Mouse (Mus musculus): ENCODE results near the gene A4gnt.
"Not testable (repeated sequence)": the region's sequence is repeated elsewhere in the genome, so short reads cannot be mapped to it uniquely, and the experiment has no call there.

Gene A4gnt

DNA sequence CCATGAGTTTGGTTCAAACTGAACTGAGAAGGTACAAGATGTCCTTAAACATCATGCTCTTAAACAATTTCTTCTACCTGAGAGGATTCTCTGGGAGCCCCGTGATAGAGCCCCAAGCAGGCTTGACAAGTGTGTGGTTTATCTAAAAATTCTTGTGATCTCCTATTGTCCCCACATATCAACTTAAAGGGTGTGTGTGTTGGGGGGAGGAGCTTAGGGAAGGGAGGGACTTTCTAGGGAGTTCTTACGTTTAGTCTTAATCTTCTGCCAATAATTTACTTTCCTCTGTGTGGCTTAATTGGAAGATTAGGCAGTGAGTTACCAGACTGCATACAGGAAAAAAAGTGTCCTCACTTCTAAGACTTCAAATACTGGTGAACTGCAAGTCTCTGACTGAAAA lies at the start of gene A4gnt:
Gene A4gnt (plus strand): TSS at position 301 of the 400 bp plus-strand sequence.
- no peak for DNase-seq (ENCODE audit: low read depth)

DNA sequence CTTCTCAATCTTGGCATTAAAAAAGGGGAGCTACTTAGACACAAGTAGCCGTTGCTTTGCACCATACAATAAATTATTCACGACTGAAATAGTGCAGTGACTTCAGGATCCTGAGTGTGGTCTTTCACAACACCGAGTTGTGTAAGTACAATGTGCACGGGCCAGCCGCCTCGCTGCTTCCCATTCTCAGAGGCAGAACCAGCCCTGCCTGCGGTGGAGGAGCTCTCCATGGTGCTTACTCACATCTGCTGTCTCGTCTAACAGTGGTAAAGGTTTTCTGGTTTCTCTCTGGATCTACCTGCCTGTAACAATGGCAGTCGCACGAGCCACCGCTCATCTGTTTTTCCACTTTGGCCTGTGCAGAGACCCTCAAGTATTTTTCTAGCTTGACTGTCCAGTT lies 48.6 kb upstream of the A4gnt start:
- DNase-seq (ENCODE audit: low read depth) = peak; percentile 78

DNA sequence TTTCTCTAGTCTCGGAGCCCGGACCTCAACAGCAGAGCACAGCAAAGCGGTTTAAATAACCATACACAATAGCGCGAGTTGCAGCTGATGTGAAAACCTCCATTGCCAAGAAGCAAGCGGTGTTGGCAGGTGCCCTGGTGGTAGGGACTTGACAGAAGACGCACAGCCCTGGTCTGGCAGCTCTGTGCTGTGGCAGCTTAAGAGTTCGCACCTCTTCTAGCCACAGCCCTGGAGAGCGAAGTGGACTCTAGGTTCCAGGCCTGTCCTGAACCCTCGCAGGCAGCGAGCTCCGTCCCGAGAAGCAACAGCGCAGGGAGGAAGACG lies 44.3 kb upstream of the A4gnt start:
- DNase-seq (ENCODE audit: low read depth) = no peak

DNA sequence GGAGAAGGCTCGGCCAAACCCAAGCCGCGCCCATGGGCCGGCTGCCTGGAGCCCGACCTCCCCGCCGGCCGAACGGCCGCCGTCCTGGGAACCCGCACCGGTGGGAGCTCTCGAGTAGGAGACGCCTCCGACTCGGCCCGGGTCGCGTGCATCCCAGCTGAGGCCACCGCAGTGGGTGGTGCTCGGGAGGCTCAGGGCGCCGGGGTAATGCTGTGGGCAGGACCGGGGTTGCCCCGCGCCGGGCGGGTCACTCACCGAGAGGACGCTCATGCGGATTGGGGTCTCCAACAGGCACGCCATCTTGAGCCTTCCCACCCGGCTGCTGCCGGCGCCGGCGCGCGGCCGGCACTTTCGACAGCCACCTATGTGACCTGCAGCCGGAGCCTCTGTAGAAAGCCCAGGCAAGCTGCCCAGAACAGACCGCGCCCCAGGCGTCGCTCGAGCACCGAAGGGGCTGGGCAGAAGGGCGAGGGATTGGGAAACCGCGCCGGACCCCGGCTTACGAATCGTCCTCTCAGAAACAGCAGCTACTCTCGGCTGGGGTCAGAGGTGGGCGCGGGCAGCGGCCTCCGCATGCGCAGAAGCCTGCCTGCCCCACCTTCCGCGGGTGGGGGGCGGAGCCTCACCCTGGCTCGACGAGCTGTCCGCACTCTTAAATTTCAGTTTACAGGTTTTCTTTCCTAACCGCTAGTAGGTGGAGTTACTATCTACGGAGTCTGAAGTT lies 43.8 kb upstream of the A4gnt start, which contains the start of gene Armc8:
Gene Armc8 (minus strand): TSS at position 553 of the 724 bp plus-strand sequence.
- DNase-seq (ENCODE audit: low read depth) = peak; percentile 93

DNA sequence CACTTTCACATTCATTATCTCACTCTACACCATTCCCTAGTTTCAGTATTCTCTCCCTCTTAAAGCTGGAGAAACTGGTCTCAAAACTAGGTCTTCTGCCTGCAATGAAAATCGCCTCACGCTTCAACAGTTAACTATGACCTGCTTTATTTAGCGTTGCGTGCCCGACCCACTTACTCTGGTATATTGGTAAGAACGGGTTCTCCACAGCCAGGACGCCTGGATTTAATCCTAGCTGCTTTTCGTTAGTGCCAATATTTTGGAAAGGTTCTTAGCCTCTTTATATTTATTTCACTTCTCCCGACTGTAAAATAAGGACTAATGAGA lies 43.3 kb upstream of the A4gnt start:
- DNase-seq (ENCODE audit: low read depth) = no peak

DNA sequence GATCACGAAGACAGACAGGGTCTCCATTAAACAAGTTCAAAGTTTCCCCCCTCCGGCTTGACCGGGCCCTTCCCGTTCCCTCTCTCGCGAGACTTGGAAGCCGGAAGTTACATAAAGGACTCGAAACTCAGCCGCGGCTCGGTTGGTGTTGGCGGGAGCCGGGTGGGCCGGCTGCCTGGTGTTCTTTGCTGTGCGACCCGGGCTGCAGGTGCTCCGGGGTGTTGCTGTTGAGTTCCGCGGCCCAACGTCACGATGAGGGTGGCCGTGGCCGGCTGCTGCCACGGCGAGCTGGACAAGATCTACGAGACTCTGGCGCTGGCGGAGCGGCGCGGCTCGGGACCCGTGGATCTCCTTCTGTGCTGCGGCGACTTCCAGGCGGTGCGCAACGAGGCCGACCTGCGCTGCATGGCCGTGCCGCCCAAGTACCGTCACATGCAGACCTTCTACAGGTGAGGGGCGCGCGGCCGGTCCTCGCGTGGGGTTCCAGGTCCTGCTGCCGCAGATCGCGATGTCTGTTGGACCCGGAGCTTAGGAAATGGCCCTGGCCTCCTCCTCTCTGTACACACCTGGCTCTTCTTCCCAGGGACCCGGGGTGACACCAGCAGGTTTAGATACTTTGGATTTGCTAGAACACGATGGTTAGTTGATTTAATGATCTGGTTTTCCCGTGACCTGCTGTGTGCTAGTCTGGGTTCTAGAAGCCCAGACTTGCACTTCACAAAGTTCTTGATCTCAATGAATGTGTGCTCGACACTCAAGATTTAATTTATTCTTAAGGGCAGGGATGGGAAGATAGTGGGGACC lies 36.4 kb upstream of the A4gnt start, which contains the start of gene Dbr1:
Gene Dbr1 (plus strand): TSS at position 123 of the 804 bp plus-strand sequence.
- DNase-seq (ENCODE audit: low read depth) = peak; percentile 94

DNA sequence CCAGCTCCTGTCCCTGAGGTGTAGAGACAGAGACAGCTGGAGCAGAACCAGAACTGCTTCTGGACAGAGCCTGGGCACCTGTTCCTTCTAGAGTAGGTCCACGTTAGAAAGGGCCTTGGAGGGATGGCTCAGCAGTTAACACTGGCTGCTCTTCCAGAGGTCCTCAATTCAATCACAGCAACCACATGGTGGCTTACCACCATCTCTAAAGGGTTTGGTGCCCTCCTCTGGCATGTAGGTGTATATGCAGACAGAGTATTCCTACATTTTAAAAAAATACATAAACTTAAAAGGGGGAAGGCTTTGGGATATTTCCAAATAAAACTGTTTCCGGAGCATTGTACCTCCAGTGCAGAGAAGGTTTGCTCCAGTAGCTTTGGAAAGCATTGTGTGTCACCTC lies 31.6 kb upstream of the A4gnt start:
- peak; percentile 82 for DNase-seq (ENCODE audit: low read depth)

DNA sequence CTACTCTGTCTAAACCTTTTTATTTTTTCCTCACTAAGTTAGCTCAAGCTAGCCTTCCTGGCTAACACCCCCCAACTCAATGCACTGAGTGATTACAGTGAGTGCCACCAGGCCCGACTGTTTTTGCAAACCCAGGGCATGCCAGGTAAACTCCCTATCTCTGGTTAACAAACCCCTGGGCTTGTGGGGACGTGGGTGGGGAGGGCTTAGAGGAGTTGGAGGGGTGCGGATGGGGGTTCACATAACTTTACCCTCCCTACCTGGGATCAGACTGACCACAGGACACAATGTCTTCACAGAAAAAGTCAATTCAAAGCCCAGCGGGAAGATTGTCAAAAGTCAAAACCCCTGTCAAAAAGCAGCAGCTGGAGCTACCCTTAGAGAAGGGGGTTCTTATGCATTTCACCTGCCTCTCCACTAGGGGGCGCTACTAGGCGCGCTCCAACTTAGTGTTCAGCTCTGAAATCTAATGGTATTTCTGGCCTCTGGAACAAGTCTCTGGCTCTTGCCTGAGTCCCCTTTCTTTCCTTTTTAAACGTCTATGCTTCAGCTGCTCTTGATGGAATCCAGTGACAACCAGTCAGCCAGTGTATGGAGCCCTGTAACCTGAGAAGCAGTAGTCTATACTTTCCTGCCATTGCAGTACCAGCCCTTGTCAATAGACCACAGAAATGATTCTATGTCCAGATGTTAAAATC lies 24.6 kb upstream of the A4gnt start:
- DNase-seq (ENCODE audit: low read depth) = peak; percentile 80

DNA sequence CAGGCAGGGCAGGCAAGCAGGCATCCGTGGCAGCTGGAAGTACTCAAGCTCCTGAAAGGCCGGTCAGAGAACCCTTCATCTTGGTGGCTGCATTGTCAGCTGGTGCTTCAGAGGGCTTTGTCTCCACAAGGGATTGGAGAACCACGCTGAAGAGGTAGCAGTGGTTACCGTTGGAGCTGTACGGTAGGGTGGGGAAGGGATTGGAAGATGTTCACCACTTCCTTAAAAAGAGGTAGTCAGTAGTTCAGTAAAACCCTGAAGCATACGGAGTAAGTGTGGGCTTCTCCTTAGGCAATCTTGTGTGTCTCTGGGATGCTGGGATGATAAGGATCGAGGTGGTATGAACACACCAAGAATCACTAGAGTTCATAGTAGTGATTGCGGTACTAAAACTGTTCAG lies 21.2 kb upstream of the A4gnt start:
- DNase-seq (ENCODE audit: low read depth) = no peak

DNA sequence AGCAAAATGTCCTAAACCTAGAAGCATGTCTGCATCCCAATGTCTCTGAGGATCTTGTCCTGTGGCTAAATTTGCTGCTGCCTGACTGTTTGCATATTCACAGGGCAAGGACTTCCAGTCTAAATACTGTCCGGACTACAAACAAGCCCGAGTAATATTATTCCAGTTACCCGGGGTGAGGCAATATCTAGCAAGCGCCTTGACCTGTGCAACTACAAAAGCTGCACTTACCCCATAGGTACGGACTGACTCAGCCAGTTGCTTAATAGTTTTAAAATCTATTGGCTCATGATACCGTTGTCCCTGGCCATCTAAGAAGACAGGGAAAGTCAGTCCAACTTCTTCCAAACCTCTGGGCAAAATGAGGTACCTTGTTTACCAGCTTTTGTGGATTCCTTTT lies 13.2 kb upstream of the A4gnt start:
- DNase-seq (ENCODE audit: low read depth) = not testable (repeated sequence)

DNA sequence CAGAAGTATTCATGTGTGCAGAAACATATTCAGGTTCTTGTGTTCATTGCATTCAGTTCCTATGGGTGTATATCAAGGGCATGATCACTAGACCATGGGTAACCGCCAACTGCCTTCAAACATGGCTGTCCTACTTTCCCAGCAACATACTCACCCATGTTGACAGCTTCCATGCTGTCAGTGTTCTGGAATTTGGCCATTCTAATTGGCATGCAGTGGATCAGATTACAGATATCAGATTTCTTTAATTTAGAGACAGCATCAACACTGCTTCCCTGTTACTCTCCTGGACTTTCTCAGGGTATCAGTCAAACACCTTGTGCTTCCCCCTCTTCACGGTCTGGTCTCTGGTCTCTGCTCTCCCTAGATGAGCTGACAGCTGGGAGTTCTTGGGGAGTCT lies 8.7 kb upstream of the A4gnt start:
- DNase-seq (ENCODE audit: low read depth) = peak; percentile 52

DNA sequence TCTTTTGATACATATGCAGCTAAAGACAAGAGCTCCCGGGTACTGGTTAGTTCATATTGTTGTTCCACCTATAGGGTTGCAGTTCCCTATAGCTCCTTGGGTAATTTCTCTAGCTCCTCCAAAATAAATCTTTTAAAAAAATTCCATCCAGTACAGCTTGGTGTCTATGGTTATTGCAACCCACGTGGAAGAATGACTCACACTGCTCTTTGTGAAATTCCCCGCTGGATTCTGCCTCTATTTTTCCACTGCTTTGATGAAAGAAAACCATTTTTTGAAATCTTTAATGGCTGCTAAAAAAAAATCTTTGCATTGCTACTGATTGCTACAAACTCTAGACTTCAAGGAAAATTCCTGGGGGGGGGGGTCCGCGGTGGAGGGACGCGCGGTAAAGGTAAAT lies 7.4 kb downstream of the A4gnt start:
- peak; percentile 48 for DNase-seq (ENCODE audit: low read depth)

DNA sequence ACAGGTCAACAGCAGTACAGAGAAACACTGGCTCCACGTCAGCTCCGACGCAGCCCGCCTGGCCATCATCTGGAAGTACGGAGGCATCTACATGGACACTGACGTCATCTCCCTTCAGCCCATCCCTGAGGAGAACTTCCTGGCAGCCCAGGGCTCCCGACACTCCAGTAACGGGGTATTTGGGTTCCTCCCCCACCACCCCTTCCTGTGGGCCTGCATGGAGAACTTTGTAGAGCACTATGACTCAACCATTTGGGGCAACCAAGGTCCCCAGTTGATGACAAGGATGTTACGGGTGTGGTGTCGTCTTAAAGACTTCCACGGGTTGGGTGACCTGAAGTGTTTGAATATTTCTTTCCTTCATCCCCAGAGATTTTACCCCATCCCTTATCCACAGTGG lies 7.9 kb downstream of the A4gnt start:
- DNase-seq (ENCODE audit: low read depth) = no peak

DNA sequence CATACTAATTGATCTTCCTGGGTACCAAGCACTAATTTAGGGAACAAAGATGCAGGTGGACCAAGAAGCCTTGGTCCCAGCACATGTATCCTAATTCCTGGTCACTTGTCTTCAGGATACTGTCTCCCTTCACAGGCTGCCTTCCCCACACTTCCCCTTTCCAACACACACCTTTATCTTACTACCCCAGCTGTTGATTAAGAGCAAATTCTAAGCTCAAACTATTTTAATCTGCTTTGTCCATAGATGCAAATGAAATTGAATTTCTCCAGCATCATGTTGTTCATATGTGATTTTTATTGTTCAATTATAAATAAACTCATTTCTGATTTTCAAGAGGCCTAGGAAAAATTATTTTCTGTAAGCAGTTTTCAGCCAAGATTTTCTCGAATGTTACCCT lies 9.7 kb downstream of the A4gnt start:
- no peak for DNase-seq (ENCODE audit: low read depth)

DNA sequence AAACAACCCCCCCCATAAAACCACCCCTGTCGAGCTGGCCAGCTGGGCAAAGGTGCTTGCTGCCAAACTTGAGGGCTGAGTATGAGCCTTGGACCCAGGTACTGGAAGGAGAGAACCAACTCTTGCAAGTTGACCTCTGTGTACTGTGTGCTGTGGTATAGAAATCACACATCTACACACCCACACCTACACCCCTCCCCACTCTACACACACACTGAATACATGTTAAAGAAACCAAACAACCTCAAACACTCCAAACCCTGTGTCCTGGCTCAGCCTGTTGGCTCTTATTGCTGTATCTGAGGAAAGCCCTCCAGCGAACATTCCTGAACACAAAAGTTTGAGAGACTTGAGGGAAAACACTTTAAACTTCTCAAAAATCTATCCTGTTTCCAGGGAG lies 10.7 kb downstream of the A4gnt start:
- DNase-seq (ENCODE audit: low read depth) = no peak

DNA sequence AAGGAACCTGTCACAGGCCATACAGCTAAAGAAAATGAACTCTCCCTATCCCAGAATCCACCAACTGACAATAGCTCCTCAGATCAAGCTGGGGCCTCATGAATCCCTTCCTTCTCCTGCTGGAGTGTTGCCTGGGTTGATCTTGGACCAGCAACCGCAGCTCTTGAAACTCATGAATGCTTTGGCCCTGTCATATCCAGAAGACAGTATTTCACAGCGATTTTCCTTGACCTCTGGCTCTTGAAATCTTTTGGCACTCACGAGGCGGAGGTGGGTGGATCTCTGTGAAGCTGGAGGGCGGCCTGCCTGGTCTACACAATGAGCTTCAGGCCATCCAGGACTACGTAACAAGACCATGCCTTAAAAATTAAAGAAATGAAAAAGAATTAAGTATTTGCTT lies 11.8 kb downstream of the A4gnt start:
- DNase-seq (ENCODE audit: low read depth) = peak; percentile 44

DNA sequence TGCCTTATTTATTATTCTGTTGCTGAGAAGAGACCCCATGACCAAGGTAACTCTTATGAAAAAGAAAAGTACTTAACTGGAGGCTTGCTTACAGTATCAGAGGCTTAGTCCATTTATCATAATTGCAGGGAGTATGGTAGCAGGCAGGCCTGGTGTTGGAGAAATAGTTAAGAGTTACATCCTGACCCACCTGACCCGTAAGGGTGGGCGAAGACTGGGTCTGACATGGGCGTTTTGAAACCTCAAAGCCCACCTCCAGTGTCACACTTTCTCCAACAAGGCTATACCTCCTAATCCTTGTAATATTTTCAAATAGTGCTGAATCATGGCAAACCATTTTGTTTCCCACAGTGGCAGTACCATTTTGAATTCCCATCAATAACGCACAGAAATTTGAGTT lies 16.3 kb downstream of the A4gnt start:
- no peak for DNase-seq (ENCODE audit: low read depth)

DNA sequence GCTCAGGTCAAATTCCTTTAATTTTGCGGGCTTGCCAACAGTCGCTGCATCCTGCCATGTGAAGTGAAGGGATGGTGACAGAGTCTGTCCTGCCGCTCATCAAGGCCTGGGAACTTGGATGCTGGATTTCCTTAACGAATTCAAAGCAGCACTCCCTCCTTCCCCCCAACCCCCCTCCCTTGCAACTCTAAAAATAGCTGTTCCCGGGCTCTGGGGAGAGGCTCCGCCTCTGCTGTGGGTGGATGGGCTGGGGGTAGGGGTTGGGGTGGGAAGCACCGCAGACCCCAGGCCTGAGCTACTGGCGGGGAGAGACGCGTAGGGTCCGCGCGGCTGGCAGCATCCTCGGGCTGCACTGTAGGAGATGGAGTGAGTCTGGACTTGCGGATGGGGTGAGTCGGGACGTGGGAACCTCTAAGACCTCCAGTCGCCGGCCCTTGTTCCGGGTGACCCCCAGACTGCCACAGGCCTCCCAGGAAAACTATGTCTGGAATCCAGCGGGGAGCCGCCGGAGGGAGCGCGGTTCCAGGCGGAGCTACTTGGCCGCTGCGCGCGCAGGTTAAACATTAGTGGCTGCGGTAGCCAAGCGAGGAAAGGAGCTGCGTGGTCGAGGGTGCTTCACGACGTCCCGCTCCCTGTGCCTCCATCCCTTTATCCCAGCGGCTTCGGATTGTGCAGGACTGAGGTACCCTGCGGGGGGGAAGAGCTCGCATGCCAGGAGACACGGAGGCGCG lies 17.1 kb downstream of the A4gnt start, which contains the start of gene Dzip1l:
Gene Dzip1l (plus strand): TSS at position 216 of the 731 bp plus-strand sequence.
- peak; percentile 87 for DNase-seq (ENCODE audit: low read depth)

DNA sequence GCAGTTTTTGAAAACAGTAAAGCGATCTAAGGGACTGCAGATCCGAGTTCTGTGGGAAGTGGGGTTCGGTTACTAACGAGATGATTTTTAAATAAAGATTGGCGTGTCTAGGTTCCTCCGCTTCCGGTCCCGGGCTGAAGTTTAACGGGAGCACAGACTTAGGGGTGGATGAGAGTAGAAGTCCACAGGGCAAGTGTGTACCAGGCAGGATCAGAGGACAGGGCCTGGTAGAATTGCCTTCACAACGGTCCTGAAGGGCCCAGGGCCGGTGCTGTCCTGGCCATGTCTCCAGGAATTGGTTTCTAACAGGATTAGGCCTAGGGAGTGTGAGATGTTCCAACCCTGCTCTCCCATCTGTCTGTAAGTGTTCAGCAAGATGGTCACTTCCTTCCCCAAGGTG lies 17.8 kb downstream of the A4gnt start:
- DNase-seq (ENCODE audit: low read depth) = peak; percentile 57

DNA sequence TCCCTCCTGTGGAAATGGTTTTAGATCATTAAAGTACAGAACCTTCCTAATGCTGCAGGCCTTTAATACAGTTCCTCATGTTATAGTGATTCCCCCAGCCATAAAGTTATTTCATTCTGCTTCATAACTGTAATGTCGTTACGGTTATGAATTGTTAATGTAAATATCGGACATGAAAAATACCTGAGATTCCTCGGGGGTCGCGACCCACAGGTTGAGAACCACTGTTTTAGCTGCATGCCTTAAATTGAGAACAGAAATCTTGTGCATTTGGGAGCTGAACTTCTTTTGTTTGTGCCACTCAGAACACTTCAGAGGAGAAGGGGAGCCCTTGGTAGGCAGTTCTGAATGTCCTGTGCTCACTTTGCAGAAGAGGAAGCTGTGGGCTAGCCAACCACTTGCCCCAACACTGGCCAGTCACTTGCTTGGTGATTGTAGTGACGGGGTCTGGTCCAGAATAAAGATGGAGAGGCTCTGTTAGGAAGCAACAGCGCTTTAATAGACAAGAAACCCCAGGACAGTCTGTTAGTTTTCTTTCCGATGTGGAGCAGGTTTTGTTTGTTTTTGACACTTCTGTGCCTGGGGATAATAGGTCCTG lies 18.3 kb downstream of the A4gnt start:
- peak; percentile 10 for DNase-seq (ENCODE audit: low read depth)

DNA sequence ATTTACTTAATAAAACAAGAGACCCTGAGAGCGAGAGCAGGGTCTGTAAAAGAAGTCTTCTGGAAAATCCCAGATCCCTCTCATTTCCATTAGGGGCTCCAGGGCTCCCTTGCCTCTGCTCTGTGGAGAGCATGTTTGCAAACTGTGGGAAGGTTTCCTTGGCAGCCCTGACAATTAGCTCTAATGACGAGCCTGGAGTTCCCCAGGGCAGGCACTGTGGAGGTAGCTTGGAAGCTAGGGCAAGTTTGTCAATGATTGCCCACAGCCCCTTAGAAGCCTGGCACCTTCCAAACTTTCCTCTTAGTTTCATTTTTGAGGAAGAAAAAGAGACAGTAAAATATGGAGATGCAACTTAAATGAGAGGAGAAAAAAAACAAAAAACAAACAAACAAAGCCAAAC lies 19.5 kb downstream of the A4gnt start:
- peak; percentile 35 for DNase-seq (ENCODE audit: low read depth)

DNA sequence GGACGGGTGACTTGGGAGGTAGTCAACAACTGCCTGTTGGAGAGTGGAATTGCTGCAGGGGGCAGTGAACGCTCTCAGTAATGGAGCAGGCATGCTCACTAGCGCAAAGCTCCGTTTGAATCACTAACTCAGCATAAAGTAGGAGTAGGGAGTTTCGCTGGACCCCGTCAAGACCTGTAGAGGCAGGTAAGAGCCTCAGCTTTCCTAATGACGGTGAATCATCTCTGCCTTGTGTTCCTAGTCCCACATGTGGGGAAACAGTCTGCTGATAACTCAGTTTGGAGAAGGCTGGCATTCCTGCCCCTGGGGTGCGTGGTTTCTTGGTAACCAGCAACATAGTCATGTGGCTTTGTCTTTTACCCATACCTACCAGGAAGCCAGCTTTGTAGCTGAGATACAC lies 20.0 kb downstream of the A4gnt start:
- peak; percentile 66 for DNase-seq (ENCODE audit: low read depth)
